Mouse (Mus musculus) MEL (cell line): ENCODE data around the gene Prx.

ENCODE experiments used
- CTCF ChIP-seq, 3 experiments: IDR thresholded peaks in 2 of 3; conservative IDR thresholded peaks in 1 of 3; 2 replicates each; pipeline ENCODE4 v1.5.1; 2011 to 2012; ENCODE audit warnings: low read length in 3 of 3, low read depth in 2 of 3, mild to moderate bottlenecking in 2 of 3, improper control_type of control experiment in 1 of 3, inconsistent platforms in 1 of 3, mixed read lengths in 1 of 3, moderate library complexity in 1 of 3; ENCODE audit not compliant: control insufficient read depth in 1 of 3, insufficient read depth in 1 of 3, poor library complexity in 1 of 3, severe bottlenecking in 1 of 3
- EP300 ChIP-seq, 2 experiments: IDR thresholded peaks; 2 replicates each; pipeline ENCODE4 v1.6.1; 2011; ENCODE audit warnings: improper control_type of control experiment in 2 of 2, low read length in 2 of 2, low read depth in 1 of 2, mild to moderate bottlenecking in 1 of 2
- GATA1 ChIP-seq: IDR thresholded peaks from 2 replicates; pipeline ENCODE4 v1.6.1; 2011; ENCODE audit warnings: low read depth, low read length, improper control_type of control experiment
- MYC ChIP-seq: IDR thresholded peaks from 2 replicates; pipeline ENCODE4 v1.6.1; 2011; ENCODE audit warnings: low read depth, mild to moderate bottlenecking, low read length, improper control_type of control experiment, moderate library complexity
- NELFE ChIP-seq: IDR thresholded peaks from 2 replicates; pipeline ENCODE4 v1.6.1; 2011; ENCODE audit warnings: low read depth, low read length, improper control_type of control experiment
- NRF1 ChIP-seq: IDR thresholded peaks from 2 replicates; pipeline ENCODE4 v1.6.1; 2014; ENCODE audit warnings: low read depth, mild to moderate bottlenecking, inconsistent platforms, low read length, improper control_type of control experiment, moderate library complexity; ENCODE audit not compliant: poor library complexity, insufficient read depth, severe bottlenecking
- POLR2A ChIP-seq, 2 experiments: IDR thresholded peaks; 2 replicates each; pipeline ENCODE4 v1.6.1; 2011 to 2012; ENCODE audit warnings: low read length in 2 of 2, mild to moderate bottlenecking in 2 of 2, control low read depth in 1 of 2, improper control_type of control experiment in 1 of 2, low read depth in 1 of 2, moderate library complexity in 1 of 2; ENCODE audit not compliant: control insufficient read depth in 1 of 2, insufficient read depth in 1 of 2, poor library complexity in 1 of 2
- TBP ChIP-seq: IDR thresholded peaks from 2 replicates; pipeline ENCODE4 v1.8.0; 2011; ENCODE audit warnings: low read depth, low read length, improper control_type of control experiment
- UBTF ChIP-seq: IDR thresholded peaks from 2 replicates; pipeline ENCODE4 v1.6.1; 2012; ENCODE audit warnings: low read depth, mild to moderate bottlenecking, inconsistent platforms, low read length, improper control_type of control experiment, moderate library complexity, borderline replicate concordance; ENCODE audit not compliant: insufficient read depth
- ZC3H11A ChIP-seq: IDR thresholded peaks from 2 replicates; pipeline ENCODE4 v1.6.1; 2012; ENCODE audit warnings: low read depth, mild to moderate bottlenecking, inconsistent platforms, low read length, improper control_type of control experiment

DNA sequence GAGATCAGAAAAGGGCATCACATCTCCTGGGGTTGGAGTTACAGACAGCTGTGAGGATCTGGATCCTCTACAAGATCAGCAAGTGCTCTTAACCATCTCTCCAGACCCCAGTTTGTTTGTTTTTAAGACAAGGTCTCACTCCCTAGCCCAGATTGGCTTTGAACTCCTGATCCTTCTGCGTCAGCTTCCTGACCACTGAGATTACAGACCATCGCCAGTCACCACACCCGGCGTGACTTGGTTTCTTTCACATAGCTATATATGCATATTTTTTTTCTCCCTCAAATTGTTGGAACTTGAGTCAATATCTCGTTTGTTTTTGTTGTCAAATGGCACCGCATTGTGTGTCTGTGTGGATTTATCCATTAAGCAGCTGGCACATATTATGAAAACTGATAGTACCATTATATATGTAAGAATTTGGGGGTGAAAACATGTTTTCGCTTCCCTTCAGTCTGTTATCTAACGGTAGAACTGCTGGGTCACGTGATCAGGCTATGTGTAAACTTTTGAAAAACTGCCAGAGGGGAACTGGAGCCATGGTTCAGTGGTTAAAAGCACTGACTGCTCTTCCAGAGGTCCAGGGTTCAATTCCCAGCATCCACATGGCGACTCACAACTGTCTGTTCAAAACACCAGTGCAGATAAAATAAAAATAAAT, 44.5 kb upstream of the Prx start:
- TF ChIP-seq EP300 (IDR thresholded peaks at IDR 0.05; ENCODE audit: low read depth in 1 of 2, low read length in 2 of 2): peak; percentile 64 to 88; a peak in 3 of 4 replicates
- TF ChIP-seq POLR2A (IDR thresholded peaks at IDR 0.05; ENCODE audit: control insufficient read depth in 1 of 2, insufficient read depth in 1 of 2, low read depth in 1 of 2, low read length in 2 of 2, poor library complexity in 1 of 2): peak in 1 of 2 experiments; percentile 29; a peak in 1 of 4 replicates
- no peak for TF ChIP-seq NELFE
- peak; percentile 83 for TF ChIP-seq GATA1
- no peak for TF ChIP-seq ZC3H11A
- peak; percentile 99 for TF ChIP-seq TBP
- TF ChIP-seq NRF1: no peak
- TF ChIP-seq CTCF (IDR thresholded peaks at IDR 0.05 in 2 of 3, conservative IDR thresholded peaks at IDR 0.05 in 1 of 3; ENCODE audit: control insufficient read depth in 1 of 3, insufficient read depth in 1 of 3, low read depth in 2 of 3, low read length in 3 of 3, poor library complexity in 1 of 3, severe bottlenecking in 1 of 3): no peak
- peak; percentile 36; the same call in 1 of the 2 replicates for TF ChIP-seq MYC
- no peak for TF ChIP-seq UBTF
